Mouse (Mus musculus) retina, postnatal 1 day (tissue): Measurements from ENCODE around the gene Nlgn1.

ENCODE experiments used
- DNase-seq: peaks from one replicate; pipeline ENCODE4 v3.0.0-alpha.2; 2012

Nlgn1 gene

GRCm38 (mm10) chr3:26039696-26040095 lies 292.6 kb downstream of the Nlgn1 start:
- no peak for DNase-seq

DNA sequence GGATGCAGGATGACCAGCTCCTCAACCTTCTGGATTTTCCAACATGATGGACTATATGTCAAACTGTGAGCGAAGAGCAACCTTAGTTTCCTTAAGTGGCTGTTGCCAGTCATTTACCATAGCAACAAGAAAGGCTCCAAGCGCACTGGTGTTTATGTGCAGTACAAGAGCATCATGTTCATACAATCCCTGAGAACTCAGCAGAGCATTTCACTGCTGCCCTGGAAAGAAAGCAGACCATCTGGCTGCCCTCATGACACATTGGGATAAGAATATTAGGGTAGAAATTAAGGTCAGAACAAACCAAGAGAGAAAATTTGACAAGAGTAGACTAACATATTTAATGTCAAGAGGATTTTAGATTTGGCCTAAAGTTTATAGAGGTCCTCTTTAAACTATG lies 306.2 kb downstream of the Nlgn1 start:
- peak; percentile 28 for DNase-seq

- DNase-seq = peak; percentile 18
Observed at GRCm38 (mm10) chr3:26023217-26023616, 309.0 kb downstream of the Nlgn1 start.

DNA sequence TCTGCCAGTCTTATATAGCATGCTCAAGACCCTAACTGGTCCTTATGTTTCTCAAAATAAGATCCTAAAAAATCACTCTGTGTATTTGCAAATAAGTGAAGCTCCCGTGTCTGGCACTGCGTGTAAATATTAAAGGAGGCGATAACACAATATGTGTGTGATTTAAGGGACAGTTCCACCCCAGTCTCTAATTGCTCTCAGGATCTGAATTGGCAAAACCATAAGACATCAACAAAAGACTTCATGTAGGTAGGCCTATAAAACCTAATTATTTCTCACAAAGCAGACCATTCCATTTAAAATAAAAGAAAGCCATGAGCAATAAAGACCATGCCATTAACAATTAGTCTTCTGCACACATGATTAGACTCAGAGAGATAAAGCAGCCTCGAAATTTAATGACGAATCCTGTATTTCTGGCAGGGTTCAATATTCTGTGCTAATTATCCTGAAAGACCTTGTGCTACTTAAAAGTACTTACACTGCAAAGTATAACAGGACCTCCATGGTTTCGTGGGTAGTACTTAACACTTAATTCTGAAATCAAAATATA lies 310.6 kb downstream of the Nlgn1 start:
- DNase-seq = peak; percentile 42

DNA sequence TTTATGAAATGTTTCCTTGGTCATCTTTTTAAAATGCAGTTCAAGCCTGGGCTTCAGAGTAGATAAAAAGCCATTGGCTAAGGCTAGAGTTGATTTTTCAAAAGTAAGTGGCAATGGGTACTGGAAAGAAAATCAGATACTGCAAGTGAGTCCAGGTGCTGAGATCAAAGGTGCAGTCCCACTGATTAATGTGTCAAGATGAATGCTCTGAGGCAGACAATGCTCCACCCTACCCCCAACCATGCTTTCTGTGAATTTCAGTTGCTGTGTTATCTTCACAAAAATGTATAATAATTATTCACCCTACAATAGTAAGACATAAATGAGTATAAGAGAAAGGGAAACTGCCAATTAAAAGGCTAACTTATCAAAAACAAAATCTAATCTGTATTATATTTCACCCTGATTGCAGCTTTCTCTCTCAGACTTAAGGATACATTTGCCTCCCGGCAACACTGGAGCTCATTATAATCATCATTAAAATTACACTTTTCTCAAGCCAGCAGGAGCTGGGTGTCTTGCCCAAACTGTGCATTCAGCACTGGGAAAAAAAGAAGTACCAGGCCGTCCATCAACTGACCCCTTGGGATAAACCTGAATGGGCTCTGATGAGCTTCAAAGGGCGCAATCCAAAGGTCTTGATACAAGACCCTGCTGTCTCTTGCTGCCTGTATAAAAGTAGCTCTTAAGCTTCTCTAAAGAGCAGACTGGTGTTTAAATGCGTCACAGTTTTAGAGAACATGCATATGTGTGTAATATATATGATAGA lies 320.8 kb downstream of the Nlgn1 start:
- DNase-seq = no peak

- peak; percentile 25 for DNase-seq
Observed at GRCm38 (mm10) chr3:26002863-26003608, 329.2 kb downstream of the Nlgn1 start.

GRCm38 (mm10) chr3:26002367-26002766 lies 329.9 kb downstream of the Nlgn1 start:
- peak; percentile 24 for DNase-seq

GRCm38 (mm10) chr3:25967546-25967945 lies 364.7 kb downstream of the Nlgn1 start:
- DNase-seq = no peak

GRCm38 (mm10) chr3:25964237-25964636 lies 368.0 kb downstream of the Nlgn1 start:
- no peak for DNase-seq

DNA sequence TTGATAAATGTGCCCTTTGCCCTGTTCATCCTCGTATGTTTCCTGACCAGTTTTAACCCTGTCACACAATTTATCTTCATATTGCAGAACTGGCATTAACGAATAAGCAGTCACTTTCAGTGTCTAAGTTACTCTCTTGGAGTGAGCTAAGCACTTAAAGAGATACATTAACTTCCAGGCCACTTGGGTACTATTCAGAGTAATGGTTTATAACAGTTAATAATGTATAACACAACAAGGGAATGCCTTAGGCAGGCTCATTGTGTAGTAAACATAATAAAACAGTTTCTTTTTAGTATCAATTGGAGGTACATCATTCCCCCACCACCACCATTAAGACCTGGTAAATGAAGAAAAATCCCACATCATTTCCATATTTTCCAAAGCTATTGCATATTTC lies 368.7 kb downstream of the Nlgn1 start:
- no peak for DNase-seq

- no peak for DNase-seq
Observed at GRCm38 (mm10) chr3:25916535-25916934, 415.7 kb downstream of the Nlgn1 start.

DNA sequence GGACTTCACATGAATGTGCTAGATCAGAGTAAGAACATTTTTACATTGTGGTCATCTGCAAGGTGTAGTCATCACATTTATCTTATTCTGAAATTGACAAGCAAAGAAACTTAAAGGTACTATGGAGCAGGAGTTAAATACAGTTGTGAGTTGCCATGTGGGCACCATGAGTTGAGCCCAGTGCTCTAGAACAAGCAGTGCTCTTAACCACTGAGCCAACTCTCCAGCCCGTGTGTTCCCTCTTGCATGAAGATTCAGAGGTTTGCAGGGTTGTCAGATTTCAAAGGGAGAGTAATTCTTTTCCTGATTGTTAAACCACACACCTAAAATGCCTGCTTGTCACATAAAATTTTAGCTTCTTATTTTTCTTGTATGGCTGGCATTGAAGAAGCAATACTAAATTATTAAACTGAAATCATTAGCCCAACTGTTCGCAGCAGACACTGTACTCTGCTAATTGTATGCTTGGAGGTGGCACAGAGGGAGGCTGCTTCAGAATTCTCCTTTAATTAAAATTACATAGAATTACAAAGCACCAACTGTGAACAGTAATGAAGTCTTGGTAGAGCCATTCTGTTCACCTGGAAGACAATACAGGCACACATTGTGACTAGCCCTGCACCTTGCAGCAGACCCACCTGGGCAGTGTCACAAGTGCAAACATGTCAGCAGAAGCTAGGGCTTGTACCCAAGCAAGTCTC lies 417.7 kb downstream of the Nlgn1 start:
- DNase-seq = no peak

DNA sequence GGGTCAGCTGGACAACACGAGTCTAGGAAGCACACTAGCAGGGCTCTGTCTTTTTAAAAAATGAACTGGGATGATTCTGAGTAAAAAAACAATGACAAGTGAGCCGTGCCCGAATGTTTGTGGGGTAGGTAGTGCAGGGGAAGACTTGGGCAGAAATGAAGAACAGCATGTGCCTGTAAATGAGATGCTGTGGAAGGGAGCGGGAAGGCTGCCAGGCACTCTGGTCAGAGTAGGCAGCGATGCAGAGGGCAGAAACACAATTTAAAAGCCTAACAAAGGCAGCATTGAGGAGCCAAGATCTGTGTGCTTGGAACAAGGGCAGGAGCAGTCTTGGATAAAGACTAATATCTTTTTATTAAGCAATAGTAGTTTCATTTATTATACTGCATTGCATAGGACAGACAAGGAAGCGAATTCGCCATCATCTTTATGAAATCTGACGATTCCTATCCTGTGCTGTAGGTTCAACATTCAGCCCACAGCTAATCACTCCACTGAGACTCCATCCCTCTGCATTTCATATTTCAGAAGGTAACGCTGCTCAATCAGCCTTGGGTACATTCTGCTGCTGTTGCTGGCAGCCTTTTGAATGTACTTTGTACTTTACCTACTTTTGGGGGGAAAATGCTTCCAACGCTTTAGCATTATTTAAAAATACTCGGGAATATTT lies 429.0 kb downstream of the Nlgn1 start:
- no peak for DNase-seq

DNA sequence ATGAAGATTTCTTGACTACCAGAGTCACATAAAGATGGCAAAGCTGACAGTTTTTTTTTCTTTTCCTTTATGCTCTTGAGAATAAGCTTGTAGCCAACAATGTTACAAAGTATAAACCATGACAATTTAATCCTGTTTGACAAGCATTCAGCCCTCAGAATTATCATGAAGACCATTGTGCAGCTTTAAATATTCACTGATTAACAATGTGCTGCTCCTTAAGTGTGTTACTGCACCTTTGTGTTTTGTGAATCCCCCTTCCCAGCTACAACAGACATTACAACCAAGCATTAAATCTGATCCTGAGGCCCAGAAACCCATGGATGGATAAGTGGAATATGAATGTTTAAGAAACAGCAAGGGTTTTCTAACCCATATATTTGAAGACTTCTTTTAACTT lies 434.8 kb downstream of the Nlgn1 start:
- no peak for DNase-seq

GRCm38 (mm10) chr3:25884797-25885196 lies 447.5 kb downstream of the Nlgn1 start:
- peak; percentile 44 for DNase-seq

GRCm38 (mm10) chr3:25869161-25869560 lies 463.1 kb downstream of the Nlgn1 start:
- DNase-seq = peak; percentile 90

DNA sequence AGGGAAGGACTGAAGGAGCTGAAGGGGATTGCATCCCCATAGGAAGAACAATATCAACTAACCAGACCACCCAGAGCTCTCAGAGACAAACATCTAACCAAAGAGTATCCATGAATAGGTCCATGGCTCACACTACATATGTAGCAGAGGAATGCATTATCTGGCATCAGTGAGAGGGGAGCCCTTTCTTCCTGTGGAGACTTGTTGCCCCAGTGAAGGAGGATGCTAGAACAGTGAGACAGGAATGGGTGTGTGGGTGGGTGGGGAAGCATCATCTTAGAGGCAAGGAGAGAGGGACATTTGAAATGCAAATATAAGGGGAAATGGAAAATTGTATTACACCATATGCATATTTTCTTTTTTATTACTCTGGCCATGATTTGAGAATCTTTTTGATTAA lies 473.9 kb downstream of the Nlgn1 start:
- DNase-seq = no peak

DNA sequence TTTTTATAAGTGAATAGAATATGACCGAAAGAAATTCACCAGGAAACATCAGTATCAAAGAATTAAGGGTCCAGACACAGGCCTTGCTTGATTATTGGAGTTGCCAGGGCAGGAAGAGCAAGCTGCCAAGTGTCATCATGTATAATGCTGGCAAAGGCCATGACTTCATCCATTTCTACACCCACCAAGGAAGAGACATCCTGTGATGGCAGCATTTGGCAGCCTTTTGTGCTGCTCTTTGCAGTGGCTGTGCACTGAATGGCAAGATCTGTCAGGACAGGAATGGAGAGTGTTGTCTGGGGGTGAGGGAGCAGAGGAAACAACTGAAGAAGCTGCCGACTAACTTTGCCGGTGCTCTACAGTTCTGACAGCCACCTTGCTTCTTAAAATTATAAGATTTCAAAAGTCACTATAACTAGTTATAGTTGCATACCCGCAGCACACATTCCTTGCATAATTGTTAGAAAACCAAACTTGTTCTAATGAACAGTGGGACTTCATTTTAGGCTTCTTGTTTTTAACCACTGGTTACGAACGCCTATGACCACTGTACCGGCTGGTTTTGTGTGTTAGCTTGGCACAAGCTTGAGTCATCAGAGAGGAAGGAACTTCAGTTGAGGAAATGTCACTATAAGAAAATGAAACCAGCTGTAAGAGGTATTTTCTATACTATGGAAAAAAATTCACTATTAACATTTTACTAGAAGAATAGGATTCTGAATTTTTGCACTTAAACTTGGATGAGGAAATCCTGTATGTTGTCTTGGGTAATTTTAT lies 487.4 kb downstream of the Nlgn1 start:
- DNase-seq = no peak

GRCm38 (mm10) chr3:25830237-25830636 lies 502.0 kb downstream of the Nlgn1 start:
- no peak for DNase-seq

DNA sequence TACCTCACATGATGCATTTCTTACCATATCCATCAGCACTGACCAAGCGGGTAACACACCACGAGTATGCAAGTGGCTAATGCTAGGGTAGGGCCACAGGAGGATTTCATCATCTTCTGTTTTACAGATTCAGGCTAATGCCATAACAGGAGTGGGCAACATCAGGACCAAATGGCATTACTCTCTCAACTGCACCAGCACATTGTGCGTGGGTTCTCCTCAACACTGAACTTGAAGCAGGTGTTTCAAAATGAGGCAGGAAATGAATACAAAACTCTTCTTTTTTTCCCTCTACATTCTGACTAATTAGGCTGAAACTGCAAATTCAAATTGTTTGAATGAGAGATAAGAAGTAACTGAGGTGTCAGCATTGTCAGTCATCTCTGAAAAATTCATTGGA lies 518.9 kb downstream of the Nlgn1 start:
- DNase-seq = no peak

DNA sequence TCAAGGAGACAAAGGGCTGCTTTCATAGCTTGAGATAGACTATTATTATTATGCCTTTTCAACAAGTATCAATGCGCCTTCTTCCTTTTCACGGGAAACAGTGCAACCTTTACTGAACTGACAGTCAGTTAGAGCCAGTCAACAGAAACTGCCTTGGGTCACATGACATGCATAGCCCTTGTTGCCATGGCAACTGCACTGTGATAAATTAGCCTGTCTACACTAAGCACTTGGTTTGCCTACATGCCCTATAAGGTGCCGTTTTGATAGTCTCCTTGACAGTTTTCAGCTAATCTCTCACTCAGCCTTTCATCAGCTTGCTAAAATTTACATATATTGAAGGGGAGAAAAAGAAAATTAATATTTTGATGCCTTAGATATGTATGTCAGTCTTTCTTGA lies 524.7 kb downstream of the Nlgn1 start:
- DNase-seq = peak; percentile 87

- DNase-seq = peak; percentile 65
Observed at GRCm38 (mm10) chr3:25781651-25782050, 550.6 kb downstream of the Nlgn1 start.
